Mouse (Mus musculus) forebrain, embryonic 12.5 days (tissue): ENCODE measurements at regions not wholly inside any gene's neighbourhood (a gene's known extent, or its start where the extent isn't known, plus 50 kb on each side); places are given as distances from the start of the nearest gene placed in this dataset.

ENCODE experiments used
- ATAC-seq: fragments of 200-750 bp; cut with Nextera tagmentation; 2 replicates; pipeline ENCODE4 v1.8.0; 2017; ENCODE audit warnings: moderate TSS enrichment; ENCODE audit not compliant: low FRiP score
- H3K27ac ChIP-seq: fragments of 300-500 bp; sonication (generic); 2 replicates; pipeline ENCODE4 v1.5.1; 2016; ENCODE audit warnings: mild to moderate bottlenecking
- H3K27me3 ChIP-seq: fragments of 300-500 bp; sonication (generic); 2 replicates; pipeline ENCODE4 v1.6.1; 2016; ENCODE audit warnings: mild to moderate bottlenecking
- H3K36me3 ChIP-seq: fragments of 300-500 bp; sonication (generic); replicated peaks from 2 replicates; pipeline ENCODE4 v1.6.1; 2016; ENCODE audit warnings: mild to moderate bottlenecking
- H3K4me1 ChIP-seq: fragments of 300-500 bp; sonication (generic); 2 replicates; pipeline ENCODE4 v1.6.1; 2016
- H3K4me2 ChIP-seq: fragments of 300-500 bp; sonication (generic); 2 replicates; pipeline ENCODE4 v1.6.1; 2016; ENCODE audit warnings: mild to moderate bottlenecking, moderate library complexity
- H3K4me3 ChIP-seq: fragments of 300-500 bp; sonication (generic); replicated peaks from 2 replicates; pipeline ENCODE4 v1.5.1; 2016; ENCODE audit warnings: mild to moderate bottlenecking
- H3K9ac ChIP-seq: fragments of 300-500 bp; sonication (generic); 2 replicates; pipeline ENCODE4 v1.6.1; 2016; ENCODE audit warnings: mild to moderate bottlenecking
- H3K9me3 ChIP-seq: fragments of 300-500 bp; sonication (generic); 2 replicates; pipeline ENCODE4 v1.6.1; 2016
- WGBS: fragments of 180-500 bp; shearing (Covaris S2); methylation state at CpG from one replicate; pipeline ENCODE4 v1.1.7; 2016; 5-methylcytosine and 5-hydroxymethylcytosine counted together

DNA sequence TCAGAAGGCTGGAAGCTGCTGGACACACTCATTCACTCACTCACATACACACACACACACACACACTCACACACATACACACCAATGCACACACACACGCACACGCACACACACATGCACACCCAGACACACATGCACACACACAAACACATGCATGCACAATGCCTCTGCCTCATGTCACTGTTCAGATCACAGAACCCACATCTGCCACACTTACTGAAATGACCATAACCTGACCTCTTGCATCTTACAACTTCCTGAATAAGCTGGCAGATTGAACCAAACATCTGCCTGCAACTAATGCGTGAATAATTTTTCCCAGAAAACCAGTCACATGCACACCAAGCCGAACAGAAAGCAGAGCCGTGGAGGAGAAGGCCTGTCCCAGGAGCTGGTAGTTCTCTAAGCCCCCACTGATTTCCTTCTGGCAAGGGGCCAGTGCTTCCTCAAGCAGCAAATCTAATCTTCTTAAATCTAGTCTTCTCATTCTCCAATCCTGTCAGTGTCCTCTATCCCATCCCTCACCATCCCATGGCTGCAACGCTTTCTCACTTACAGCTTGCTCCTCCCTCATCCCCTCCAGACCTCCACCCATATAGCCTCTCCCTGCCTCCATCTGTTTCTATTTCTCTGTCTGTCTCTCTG lies 51.1 kb upstream of the Mbnl2 start:
- 0 out of 2 replicates have a peak, but pooled peaks cover 3% of the 10 kb centered on the region for H3K9me3 ChIP-seq
- no peak overlapping the region for H3K4me2 ChIP-seq
- H3K36me3 ChIP-seq, result no peaks in the 10 kb centered on the region
- no peaks in the 10 kb centered on the region for H3K27me3 ChIP-seq
- H3K27ac ChIP-seq, result no peak overlapping the region
- peak; percentile 51; the same call in 1 of the 2 replicates for ATAC-seq
- no peak overlapping the region for H3K4me3 ChIP-seq
- H3K9ac ChIP-seq, result no peak overlapping the region
- WGBS, result 64% methylated on average over 6 of the region's 6 CpGs
- peaks cover 9% of the 10 kb centered on the region; the same call in 1 of the 2 replicates for H3K4me1 ChIP-seq

DNA sequence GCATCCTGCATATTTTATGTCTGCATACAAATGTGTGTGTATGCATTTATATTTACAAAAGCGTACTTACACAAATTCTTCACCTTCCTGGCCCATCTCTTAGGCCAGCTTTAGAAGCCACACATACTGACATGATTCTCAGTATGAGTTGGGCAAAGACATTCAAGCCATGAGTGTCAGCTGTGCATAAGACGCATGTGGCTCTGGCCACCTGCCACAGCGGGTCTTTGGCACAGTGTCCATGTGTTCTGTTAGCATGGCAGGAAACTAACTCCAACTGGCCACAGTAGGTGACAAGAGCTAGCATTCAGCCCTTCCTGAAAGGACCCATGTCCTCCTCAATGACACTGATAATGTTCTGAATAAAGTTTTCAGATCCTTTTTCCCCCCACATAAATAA lies 49.8 kb upstream of the Mbnl2 start:
- WGBS, result 91% methylated on average over 3 of the region's 3 CpGs
- Histone ChIP-seq H3K36me3 (no peaks in the 10 kb centered on the region), H3K4me3 (no peak overlapping the region), H3K9me3 (0 out of 2 replicates have a peak, but pooled peaks cover 3% of the 10 kb centered on the region), H3K27me3 (no peaks in the 10 kb centered on the region), H3K4me1 (peaks cover 9% of the 10 kb centered on the region; the same call in 1 of the 2 replicates), H3K4me2 (no peak overlapping the region), H3K9ac (no peak overlapping the region), H3K27ac (no peak overlapping the region)
- no peak for ATAC-seq
